Mouse (Mus musculus): ENCODE data around the gene Erbin. TPM values are rescaled to one million over a fixed set of nuclear protein-coding genes. Genes with fewer than 3 reads are reported as not detected.

The Erbin gene
- polyA plus RNA-seq (2012; rRNA removed), result 22.6 and 25.5 TPM in 2 replicates

DNA sequence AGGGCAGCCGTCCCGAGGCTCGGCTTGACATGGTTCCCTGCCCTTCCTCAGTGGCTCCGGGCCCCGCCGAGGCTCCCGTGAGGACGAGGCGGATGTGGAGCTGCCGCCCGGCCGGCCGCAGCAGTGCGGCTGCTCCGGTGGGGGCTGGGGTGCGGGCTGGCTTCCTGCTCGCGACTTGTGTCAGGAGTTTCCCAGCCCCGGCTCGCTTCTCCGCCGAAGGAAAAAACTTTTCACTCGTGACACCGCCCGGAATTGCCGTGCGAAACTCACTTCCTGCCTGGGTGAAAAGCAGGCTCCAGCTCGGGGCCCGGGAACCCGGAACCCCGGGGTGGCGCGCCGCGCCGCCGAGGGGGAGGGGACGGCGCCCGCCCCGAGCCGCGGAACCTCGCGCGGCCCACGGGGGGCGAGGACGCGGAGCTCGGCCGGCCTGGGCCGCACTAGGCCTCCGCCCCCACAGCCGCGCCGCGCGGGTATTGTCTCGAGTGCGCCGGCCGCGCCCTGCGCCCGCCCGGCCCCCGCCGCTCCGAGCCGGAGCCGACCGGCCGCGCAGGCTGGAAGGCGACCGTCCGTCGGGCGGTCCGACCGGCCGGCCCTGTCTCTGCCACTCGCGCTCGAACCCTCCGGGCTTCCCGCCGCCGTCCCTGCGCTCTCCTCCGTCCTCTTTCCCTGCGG is at the start of gene Erbin:
Gene Erbin (minus strand): TSS at position 254 of the 672 bp plus-strand sequence.
- H3K27ac ChIP-seq (ENCODE audit: insufficient read depth, low read length), result peak within 1 kb of the TSS; percentile 99
- no peaks in the 10 kb centered on the region for H3K4me1 ChIP-seq (ENCODE audit: control insufficient read depth, insufficient read depth, low read length)
- no peak for TF ChIP-seq CTCF (IDR thresholded peaks at IDR 0.05; ENCODE audit: extremely low read depth, insufficient read depth, low read length)
- TF ChIP-seq POLR2A (IDR thresholded peaks at IDR 0.05; ENCODE audit: extremely low read depth, insufficient read depth, low read length), result no peak
- H3K4me3 ChIP-seq (ENCODE audit: insufficient read depth, low read length), result peak within 1 kb of the TSS; percentile 89

DNA sequence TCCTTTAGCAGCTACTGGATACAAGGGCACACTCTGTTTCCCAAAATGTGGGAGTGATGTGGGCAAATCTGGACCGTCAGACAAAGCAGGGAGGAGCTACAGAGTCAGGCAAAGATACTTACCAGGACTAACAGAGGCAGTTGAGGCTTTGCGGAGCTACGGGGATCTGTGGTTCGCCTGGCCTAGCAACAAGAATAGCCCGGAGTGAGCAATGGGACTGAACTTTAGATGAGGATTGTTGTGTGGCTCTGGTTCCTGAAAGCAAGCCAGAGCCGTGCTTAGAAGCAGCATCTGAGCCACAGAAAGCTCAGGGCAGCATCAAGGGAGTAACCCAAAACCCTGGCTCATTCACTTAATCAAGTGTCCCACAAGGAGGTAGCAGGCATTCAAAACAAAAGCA is 49.6 kb upstream of the Erbin start:
- Histone ChIP-seq H3K4me1 (ENCODE audit: control insufficient read depth, insufficient read depth, low read length) (no peaks in the 10 kb centered on the region), H3K4me3 (ENCODE audit: insufficient read depth, low read length) (no peak overlapping the region), H3K27ac (ENCODE audit: insufficient read depth, low read length) (no peak overlapping the region)
- TF ChIP-seq CTCF (IDR thresholded peaks at IDR 0.05; ENCODE audit: extremely low read depth, insufficient read depth, low read length), result no peak
- TF ChIP-seq POLR2A (IDR thresholded peaks at IDR 0.05; ENCODE audit: extremely low read depth, insufficient read depth, low read length), result no peak

DNA sequence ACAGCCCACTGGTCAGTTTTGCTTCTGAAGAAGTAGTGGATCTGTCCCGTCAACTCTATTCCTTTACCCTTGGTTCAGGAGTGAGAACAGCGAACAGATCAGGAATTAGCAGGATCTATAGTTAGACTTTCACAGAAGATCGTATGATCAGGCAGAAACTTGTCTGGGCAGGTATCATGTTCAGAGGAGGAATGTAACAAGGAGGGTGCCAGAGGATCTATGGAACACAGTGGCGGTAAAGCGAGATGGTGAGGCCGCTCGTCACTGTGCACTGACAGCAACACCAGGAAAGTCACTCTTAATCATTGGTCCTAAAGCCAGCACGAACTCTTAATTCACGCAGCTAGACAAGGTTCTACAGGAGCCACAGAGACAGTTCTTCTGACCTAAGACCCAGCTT is 47.7 kb upstream of the Erbin start:
- H3K27ac ChIP-seq (ENCODE audit: insufficient read depth, low read length), result no peak overlapping the region
- no peak overlapping the region for H3K4me3 ChIP-seq (ENCODE audit: insufficient read depth, low read length)
- TF ChIP-seq POLR2A (IDR thresholded peaks at IDR 0.05; ENCODE audit: extremely low read depth, insufficient read depth, low read length), result no peak
- TF ChIP-seq CTCF (IDR thresholded peaks at IDR 0.05; ENCODE audit: extremely low read depth, insufficient read depth, low read length), result no peak
- no peaks in the 10 kb centered on the region for H3K4me1 ChIP-seq (ENCODE audit: control insufficient read depth, insufficient read depth, low read length)

DNA sequence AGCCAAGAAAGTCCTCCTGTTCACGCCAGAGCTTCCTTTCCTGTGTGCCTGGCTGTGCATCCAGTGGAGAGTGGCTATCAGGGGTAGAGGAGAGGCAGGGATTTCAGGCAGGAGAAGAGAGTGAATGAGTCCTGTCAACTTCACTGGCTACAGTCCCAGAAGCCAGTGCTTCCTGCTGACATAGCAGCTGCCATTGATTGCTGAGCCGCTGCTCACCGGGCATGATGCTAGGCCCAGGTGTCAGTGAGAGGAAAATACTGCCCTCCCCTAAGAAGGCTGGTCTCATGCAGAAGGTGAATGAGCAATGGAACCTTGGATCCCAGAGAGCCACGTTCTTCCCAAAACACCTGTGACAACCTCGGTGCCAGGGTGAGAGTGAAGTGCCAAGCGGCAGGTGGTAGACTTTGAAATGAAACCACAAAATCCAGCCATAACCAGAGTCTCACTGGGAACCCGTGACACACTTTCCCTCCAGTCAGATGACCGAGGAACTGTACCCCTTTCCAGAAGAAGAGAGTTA is 46.4 kb upstream of the Erbin start:
- TF ChIP-seq CTCF (IDR thresholded peaks at IDR 0.05; ENCODE audit: extremely low read depth, insufficient read depth, low read length) (no peak), POLR2A (IDR thresholded peaks at IDR 0.05; ENCODE audit: extremely low read depth, insufficient read depth, low read length) (no peak)
- H3K4me1 ChIP-seq (ENCODE audit: control insufficient read depth, insufficient read depth, low read length), result no peaks in the 10 kb centered on the region
- H3K27ac ChIP-seq (ENCODE audit: insufficient read depth, low read length), result no peak overlapping the region
- no peak overlapping the region for H3K4me3 ChIP-seq (ENCODE audit: insufficient read depth, low read length)

DNA sequence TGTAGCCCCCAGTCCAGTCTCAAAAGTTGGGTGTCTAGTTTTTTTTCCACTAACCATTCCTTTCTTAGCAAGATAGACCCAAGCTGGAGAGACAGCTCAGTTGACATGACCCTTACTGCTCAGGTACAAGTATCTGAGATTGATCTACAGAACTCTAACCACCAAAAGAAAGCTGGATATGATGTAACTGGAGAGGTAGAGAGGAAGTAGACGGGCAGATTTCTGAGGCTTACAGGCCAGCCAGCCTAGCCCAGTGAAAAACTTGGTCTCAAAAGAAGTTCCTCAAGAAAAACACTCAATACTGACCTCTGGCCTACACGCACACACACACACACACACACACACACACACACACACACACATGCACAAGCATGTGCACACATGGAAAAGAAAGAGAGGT is 44.9 kb upstream of the Erbin start:
- Histone ChIP-seq H3K4me1 (ENCODE audit: control insufficient read depth, insufficient read depth, low read length) (no peaks in the 10 kb centered on the region), H3K4me3 (ENCODE audit: insufficient read depth, low read length) (no peak overlapping the region), H3K27ac (ENCODE audit: insufficient read depth, low read length) (no peak overlapping the region)
- no peak for TF ChIP-seq CTCF (IDR thresholded peaks at IDR 0.05; ENCODE audit: extremely low read depth, insufficient read depth, low read length)
- no peak for TF ChIP-seq POLR2A (IDR thresholded peaks at IDR 0.05; ENCODE audit: extremely low read depth, insufficient read depth, low read length)

DNA sequence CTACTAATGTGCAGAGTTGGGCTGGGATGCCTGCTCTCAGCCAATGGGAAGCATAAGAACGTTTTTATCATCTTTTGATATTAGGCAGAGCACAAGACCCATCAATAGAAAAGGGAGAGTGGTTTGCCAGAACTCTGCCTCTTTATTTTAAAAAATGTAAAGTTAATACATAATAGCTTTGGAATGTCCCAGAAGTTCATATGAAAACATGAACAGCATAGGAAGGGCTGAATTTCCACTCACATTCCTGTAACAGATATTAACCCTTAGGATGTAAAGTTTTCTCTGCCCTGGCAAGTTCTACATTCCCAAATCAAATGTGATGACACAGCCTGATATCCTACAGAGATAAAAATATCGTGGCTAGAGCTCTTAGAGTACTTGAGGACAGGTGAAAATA is 42.8 kb upstream of the Erbin start:
- no peak overlapping the region for H3K4me3 ChIP-seq (ENCODE audit: insufficient read depth, low read length)
- H3K4me1 ChIP-seq (ENCODE audit: control insufficient read depth, insufficient read depth, low read length), result no peaks in the 10 kb centered on the region
- TF ChIP-seq POLR2A (IDR thresholded peaks at IDR 0.05; ENCODE audit: extremely low read depth, insufficient read depth, low read length) (no peak), CTCF (IDR thresholded peaks at IDR 0.05; ENCODE audit: extremely low read depth, insufficient read depth, low read length) (no peak)
- H3K27ac ChIP-seq (ENCODE audit: insufficient read depth, low read length), result no peak overlapping the region

DNA sequence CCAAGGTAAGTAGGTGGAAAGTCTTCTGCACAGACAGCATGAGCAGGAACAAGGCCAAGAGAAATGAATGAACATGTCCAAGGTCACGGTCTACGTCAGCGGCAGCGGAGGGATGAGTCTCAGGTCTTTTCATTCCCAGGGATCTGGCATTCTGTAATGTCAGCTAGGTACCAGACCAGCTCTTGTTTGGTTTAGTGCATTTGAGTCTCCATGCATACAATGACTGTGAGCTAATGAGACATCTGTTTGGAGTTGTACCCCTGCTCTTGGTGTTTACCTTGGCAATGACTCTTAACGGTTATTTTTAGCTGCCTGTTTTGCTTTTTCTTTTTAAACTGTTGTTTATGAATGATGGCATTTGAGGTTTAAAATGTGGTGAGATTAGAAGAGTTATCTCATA is 39.5 kb upstream of the Erbin start:
- Histone ChIP-seq H3K27ac (ENCODE audit: insufficient read depth, low read length) (no peak overlapping the region), H3K4me3 (ENCODE audit: insufficient read depth, low read length) (no peak overlapping the region), H3K4me1 (ENCODE audit: control insufficient read depth, insufficient read depth, low read length) (no peaks in the 10 kb centered on the region)
- TF ChIP-seq POLR2A (IDR thresholded peaks at IDR 0.05; ENCODE audit: extremely low read depth, insufficient read depth, low read length), result no peak
- TF ChIP-seq CTCF (IDR thresholded peaks at IDR 0.05; ENCODE audit: extremely low read depth, insufficient read depth, low read length), result no peak

DNA sequence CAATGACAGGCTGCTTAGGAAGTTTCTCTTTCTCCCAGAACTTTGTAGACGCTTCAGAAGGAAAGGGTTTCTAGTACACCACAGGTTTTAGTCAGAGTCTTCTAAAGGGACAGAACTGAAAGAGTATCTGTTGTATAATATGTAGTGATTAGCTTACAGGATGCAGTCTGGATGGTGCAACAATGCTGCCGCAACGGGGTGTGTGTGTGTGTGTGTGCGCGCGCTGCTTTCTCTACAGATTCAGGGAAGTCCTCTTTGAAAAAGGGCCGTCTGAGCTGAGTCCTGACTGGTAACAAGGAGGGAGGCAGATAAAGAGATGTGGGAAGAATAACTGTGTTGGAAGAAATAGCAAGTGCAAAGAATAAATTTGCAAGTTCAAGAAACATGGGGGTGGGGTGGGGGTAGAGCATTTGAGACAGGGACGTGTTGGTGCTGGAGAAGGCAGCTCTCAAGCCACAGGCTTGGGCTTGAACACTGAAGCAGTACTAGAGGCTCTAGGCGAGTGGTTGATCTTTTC is 38.4 kb upstream of the Erbin start:
- no peak overlapping the region for H3K4me3 ChIP-seq (ENCODE audit: insufficient read depth, low read length)
- no peak overlapping the region for H3K27ac ChIP-seq (ENCODE audit: insufficient read depth, low read length)
- no peak for TF ChIP-seq POLR2A (IDR thresholded peaks at IDR 0.05; ENCODE audit: extremely low read depth, insufficient read depth, low read length)
- no peak for TF ChIP-seq CTCF (IDR thresholded peaks at IDR 0.05; ENCODE audit: extremely low read depth, insufficient read depth, low read length)
- H3K4me1 ChIP-seq (ENCODE audit: control insufficient read depth, insufficient read depth, low read length), result no peaks in the 10 kb centered on the region

DNA sequence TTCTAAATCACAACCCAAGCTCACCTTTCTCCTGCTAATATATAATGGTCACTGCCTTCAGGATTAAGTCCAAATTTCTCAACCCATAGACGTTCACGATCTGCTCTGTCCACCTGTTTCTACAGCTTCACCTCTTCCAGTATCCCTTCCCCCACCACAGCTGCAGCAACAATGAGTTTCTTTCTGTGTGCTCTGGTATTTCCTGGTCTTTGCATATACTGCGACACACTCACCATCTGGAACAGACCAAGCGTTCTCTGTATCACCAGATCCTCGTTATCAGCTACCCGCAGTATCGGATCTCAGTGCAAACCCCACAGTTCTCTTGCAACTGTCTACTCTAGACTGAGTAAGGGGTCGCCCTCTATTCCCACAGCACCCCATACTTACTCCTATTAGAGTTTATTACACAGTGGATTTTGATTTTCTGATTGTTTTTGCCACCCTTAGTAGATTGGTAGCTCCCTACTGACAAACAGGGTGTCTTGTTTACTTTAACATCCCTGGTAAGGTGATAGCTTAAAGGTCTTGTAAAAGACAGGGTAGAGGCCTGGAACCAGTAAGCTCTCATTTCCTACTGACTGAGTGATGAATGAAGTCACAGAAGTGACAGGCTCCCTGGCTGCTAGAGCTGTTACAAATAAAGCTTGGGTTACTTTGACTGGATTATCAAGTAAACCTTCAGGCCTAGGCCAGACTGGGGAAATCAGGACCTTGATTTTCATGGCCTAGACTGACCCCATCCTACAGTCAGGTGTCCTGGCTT is 37.0 kb upstream of the Erbin start:
- TF ChIP-seq CTCF (IDR thresholded peaks at IDR 0.05; ENCODE audit: extremely low read depth, insufficient read depth, low read length) (no peak), POLR2A (IDR thresholded peaks at IDR 0.05; ENCODE audit: extremely low read depth, insufficient read depth, low read length) (no peak)
- Histone ChIP-seq H3K4me3 (ENCODE audit: insufficient read depth, low read length) (no peak overlapping the region), H3K4me1 (ENCODE audit: control insufficient read depth, insufficient read depth, low read length) (no peaks in the 10 kb centered on the region), H3K27ac (ENCODE audit: insufficient read depth, low read length) (no peak overlapping the region)

Measured in cortical plate, adult 2 months (tissue).